In the genomic region with DNA sequence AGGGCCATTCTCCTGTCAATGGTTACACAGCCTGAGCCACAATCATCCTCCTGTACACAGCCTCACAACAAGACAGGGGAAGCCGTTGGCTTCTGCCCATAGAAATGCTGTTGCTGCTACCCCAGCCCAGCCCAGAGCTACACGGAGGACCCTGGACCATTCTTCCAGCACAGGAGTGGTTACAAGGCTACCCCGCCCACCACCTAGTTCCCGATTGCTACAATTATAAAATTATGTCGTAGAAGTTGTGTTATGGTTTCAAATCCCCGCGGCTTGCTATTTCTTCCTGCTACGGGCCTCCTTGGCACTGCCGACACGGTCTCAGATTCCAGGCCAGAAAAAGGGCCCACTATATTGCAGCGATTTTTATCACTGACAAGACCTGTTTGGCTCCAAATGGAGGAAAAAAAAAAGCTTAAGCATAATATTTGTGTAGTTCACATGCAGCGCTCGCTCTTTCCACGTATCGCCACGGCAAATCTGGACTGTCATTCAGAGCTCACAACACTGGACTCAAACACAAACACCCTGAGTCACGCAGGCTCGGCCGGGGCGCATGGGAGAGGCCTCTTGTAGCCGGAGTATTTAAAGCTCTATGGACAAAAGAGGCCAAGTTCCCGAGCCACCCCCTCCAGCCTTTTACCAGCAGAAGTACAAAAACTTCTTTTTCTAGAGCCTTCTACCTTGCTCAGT, we compare ENCODE assay signal across 13 mouse cellular contexts.
A peak's percentile ranks its signal among the peaks of the same experiment; 100 is the strongest.
DNase-seq lines count a peak whose midpoint lies in the region; ATAC-seq and TF ChIP-seq lines count a peak whose summit lies in the region.
"Had no signal": no experiment of that assay in that cellular context is flagged by ENCODE, and none has a peak within 500 bp of the region (broad histone marks: within the 10 kb centered on the region; RNA-seq: fewer than 3 reads in every experiment).

No protein-coding gene starts in this region.

- no peak overlapping the region for H3K9ac ChIP-seq in forebrain, embryonic 16.5 days (replicated peaks; ENCODE audit: low read depth, low read length)
- no peak overlapping the region for H3K9ac ChIP-seq in limb, embryonic 12.5 days (replicated peaks)
- no peak overlapping the region for H3K9ac ChIP-seq in stomach, embryonic 14.5 days (replicated peaks; ENCODE audit: low read depth, low read length)
- H3K9ac ChIP-seq: forebrain, embryonic 12.5 days; hindbrain, embryonic 14.5 days had no signal

- no peak for ATAC-seq in forebrain, embryonic 16.5 days
- no peak for ATAC-seq in limb, embryonic 12.5 days (ENCODE audit: insufficient number of reproducible peaks, insufficient read depth, low FRiP score, low TSS enrichment, low read depth)
- peak; percentile 62 for ATAC-seq in stomach, embryonic 14.5 days (ENCODE audit: insufficient number of reproducible peaks, insufficient read depth, low FRiP score, low read depth)

- DNase-seq in forebrain, embryonic 10.5 days (ENCODE audit: extremely low spot score, low spot score): no peak
- DNase-seq in spleen, adult 2 months (ENCODE audit: low read depth in 1 of 2, low spot score in 2 of 2): no peak
- no peak for DNase-seq in spleen, adult 12 weeks (ENCODE audit: low spot score)
- DNase-seq in cerebellum, adult 11 months: no peak
- DNase-seq in gastrocnemius, adult 8-10 months (ENCODE audit: low spot score in 2 of 2): no peak
- DNase-seq: heart, adult 2 months; left cerebral cortex, postnatal 4 days had no signal

- WGBS in forebrain, embryonic 10.5 days: 81% methylated on average over 22 of the region's 22 CpGs
- 56% methylated on average over 22 of the region's 22 CpGs for WGBS in forebrain, embryonic 16.5 days
- 85% methylated on average over 22 of the region's 22 CpGs for WGBS in spleen, adult 2 months
- 73% methylated on average over 22 of the region's 22 CpGs for WGBS in limb, embryonic 12.5 days
- 63% methylated on average over 22 of the region's 22 CpGs for WGBS in stomach, embryonic 14.5 days

- H3K4me2 ChIP-seq in forebrain, embryonic 16.5 days (ENCODE audit: low read length): no peak overlapping the region
- H3K4me2 ChIP-seq in limb, embryonic 12.5 days: no peak overlapping the region
- no peak overlapping the region for H3K4me2 ChIP-seq in stomach, embryonic 14.5 days (replicated peaks; ENCODE audit: low read depth, low read length)
- H3K4me2 ChIP-seq: forebrain, embryonic 12.5 days; hindbrain, embryonic 14.5 days had no signal

- H3K4me3 ChIP-seq in forebrain, embryonic 10.5 days: no peak overlapping the region
- no peak overlapping the region for H3K4me3 ChIP-seq in forebrain, embryonic 16.5 days (replicated peaks; ENCODE audit: low read length)
- no peak overlapping the region for H3K4me3 ChIP-seq in spleen, adult 2 months (ENCODE audit: extremely low read depth, insufficient read depth, insufficient read length)
- no peak overlapping the region for H3K4me3 ChIP-seq in limb, embryonic 12.5 days (replicated peaks)
- H3K4me3 ChIP-seq in stomach, embryonic 14.5 days (ENCODE audit: low read depth, low read length): no peak overlapping the region
- H3K4me3 ChIP-seq: forebrain, embryonic 12.5 days; heart, adult 2 months had no signal

- no peak for TF ChIP-seq POLR2A in spleen, adult 2 months (IDR thresholded peaks at IDR 0.05; ENCODE audit: low read depth, low read length)

- H3K27ac ChIP-seq in forebrain, embryonic 10.5 days: peak overlapping the region; percentile 56; the same call in 1 of the 2 replicates
- H3K27ac ChIP-seq in forebrain, embryonic 16.5 days (ENCODE audit: low read length): no peak overlapping the region
- H3K27ac ChIP-seq in spleen, adult 2 months (ENCODE audit: insufficient read depth, low read length): 0 out of 2 replicates have a peak overlapping the region, but pooled peaks have one; percentile 19
- H3K27ac ChIP-seq in limb, embryonic 12.5 days: peak overlapping the region; percentile 72; the same call in 1 of the 2 replicates
- peak overlapping the region; percentile 61; the same call in 1 of the 2 replicates for H3K27ac ChIP-seq in stomach, embryonic 14.5 days (ENCODE audit: low read length)
- H3K27ac ChIP-seq: forebrain, embryonic 12.5 days; heart, adult 2 months; hindbrain, embryonic 14.5 days had no signal

- H3K9me3 ChIP-seq in forebrain, embryonic 10.5 days: no peaks in the 10 kb centered on the region; the same call in 1 of the 2 replicates
- no peaks in the 10 kb centered on the region for H3K9me3 ChIP-seq in forebrain, embryonic 16.5 days (ENCODE audit: control insufficient read depth, low read length)
- no peaks in the 10 kb centered on the region for H3K9me3 ChIP-seq in limb, embryonic 12.5 days
- no peaks in the 10 kb centered on the region for H3K9me3 ChIP-seq in stomach, embryonic 14.5 days (ENCODE audit: control insufficient read depth, low read depth, low read length)
- H3K9me3 ChIP-seq: G1E had no signal

- H3K27me3 ChIP-seq in forebrain, embryonic 10.5 days (ENCODE audit: poor library complexity, severe bottlenecking): peaks cover 11% of the 10 kb centered on the region; the same call in 1 of the 2 replicates
- H3K27me3 ChIP-seq in forebrain, embryonic 16.5 days (replicated peaks; ENCODE audit: control insufficient read depth, insufficient read depth, low read length): no peaks in the 10 kb centered on the region; the same call in 1 of the 2 replicates
- no peaks in the 10 kb centered on the region for H3K27me3 ChIP-seq in spleen, adult 2 months (ENCODE audit: control insufficient read depth, insufficient read depth, low read length)
- no peaks in the 10 kb centered on the region; the same call in 1 of the 2 replicates for H3K27me3 ChIP-seq in limb, embryonic 12.5 days
- H3K27me3 ChIP-seq in stomach, embryonic 14.5 days (ENCODE audit: control insufficient read depth, insufficient read depth, low read length): no peaks in the 10 kb centered on the region

- peaks cover 29% of the 10 kb centered on the region for H3K4me1 ChIP-seq in forebrain, embryonic 10.5 days
- no peaks in the 10 kb centered on the region for H3K4me1 ChIP-seq in forebrain, embryonic 16.5 days (replicated peaks; ENCODE audit: control insufficient read depth, insufficient read depth, low read length)
- peaks cover 17% of the 10 kb centered on the region; the same call in 1 of the 2 replicates for H3K4me1 ChIP-seq in spleen, adult 2 months (ENCODE audit: control insufficient read depth, insufficient read depth, insufficient read length)
- peaks cover 34% of the 10 kb centered on the region for H3K4me1 ChIP-seq in limb, embryonic 12.5 days (replicated peaks)
- peaks cover 13% of the 10 kb centered on the region for H3K4me1 ChIP-seq in stomach, embryonic 14.5 days (ENCODE audit: control insufficient read depth, insufficient read depth, low read length)

- no peak for TF ChIP-seq CTCF in spleen, adult 2 months (IDR thresholded peaks at IDR 0.05; ENCODE audit: extremely low read depth, insufficient read depth, insufficient read length, insufficient replicate concordance)

- H3K36me3 ChIP-seq in forebrain, embryonic 10.5 days (replicated peaks): no peaks in the 10 kb centered on the region
- no peaks in the 10 kb centered on the region for H3K36me3 ChIP-seq in forebrain, embryonic 16.5 days (ENCODE audit: control insufficient read depth, insufficient read depth)
- H3K36me3 ChIP-seq in spleen, adult 2 months (ENCODE audit: control insufficient read depth, insufficient read depth, low read length): peaks cover 8% of the 10 kb centered on the region
- H3K36me3 ChIP-seq in limb, embryonic 12.5 days: no peaks in the 10 kb centered on the region
- no peaks in the 10 kb centered on the region for H3K36me3 ChIP-seq in stomach, embryonic 14.5 days (ENCODE audit: control insufficient read depth, insufficient read depth, low read length)
- H3K36me3 ChIP-seq: forebrain, embryonic 12.5 days had no signal
